Mouse (Mus musculus) cerebellum, adult (tissue): ENCODE data around the gene Nav1.

Experiments
- ATAC-seq: cut with Nextera tagmentation; 2 replicates; pipeline ENCODE4 v1.9.2; 2017; ENCODE audit warnings: mild to moderate bottlenecking, moderate library complexity, mixed read lengths; ENCODE audit not compliant: insufficient number of reproducible peaks, low FRiP score, low TSS enrichment

Gene Nav1

DNA sequence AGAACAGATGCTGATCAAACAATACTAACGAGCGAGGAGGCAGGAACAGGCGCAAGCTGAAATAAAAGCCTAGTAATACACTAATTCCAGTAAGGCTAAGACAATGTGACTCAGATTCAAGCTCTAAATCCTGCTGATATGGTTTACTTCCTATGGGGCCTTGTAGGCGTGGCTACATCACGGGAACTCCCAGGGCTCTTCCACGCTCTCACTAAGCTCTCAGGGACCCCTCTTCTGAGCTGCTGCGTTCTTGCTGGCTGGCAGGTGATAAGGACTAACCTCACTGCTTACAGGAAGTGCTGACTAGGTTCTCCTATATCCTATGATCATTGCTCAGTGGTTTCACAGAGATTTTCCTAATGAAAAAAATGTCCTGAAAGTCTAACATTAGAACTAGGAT is 201.7 kb downstream of the Nav1 start:
- no peak for ATAC-seq

DNA sequence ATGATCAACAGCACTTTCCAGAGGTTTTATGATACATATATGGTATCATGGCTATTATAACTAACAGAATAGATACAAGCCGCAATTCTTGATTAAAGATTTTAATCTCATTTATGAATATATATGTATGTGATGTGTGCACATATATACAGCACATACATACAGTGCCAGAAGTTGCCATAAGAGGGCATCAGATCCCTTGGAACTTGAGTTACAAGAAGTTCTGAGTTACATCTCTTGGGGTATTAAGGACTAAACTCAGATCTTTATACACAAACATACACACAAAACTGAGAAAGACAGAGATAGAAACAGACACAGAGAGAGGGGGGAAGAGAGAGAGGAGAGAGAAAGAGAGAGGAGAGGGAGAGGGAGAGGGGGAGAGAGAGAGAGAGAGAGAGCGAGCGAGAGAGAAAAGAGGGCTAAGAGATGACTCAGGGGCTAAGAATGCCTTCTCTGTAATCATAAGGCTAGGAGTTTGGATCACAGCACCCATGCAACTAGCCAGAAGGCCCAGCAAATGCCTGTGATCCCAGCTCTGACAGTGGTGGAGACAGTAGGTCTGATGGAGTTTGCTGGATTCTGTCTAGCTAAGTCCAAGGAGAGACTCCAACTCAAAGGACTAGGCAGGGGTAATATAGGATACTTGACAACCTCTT is 205.5 kb downstream of the Nav1 start:
- no peak for ATAC-seq

DNA sequence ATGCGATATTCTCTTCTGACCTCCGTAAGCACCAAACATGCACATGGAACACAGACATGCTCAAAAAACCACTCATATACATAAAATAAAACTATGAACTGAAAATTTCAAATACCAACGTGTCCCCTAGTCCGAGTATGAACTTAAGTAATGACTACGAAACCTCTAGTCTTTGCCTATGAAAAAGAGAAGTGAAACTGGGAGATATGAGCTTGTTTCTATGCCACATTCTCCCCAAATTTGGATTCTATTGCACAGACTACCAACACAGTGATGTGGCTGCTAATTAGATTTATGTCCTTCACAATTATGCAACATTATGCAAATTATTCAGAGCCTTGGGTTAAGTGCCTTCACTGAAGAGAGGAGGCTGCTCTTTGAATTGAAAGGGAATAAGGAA is 207.6 kb downstream of the Nav1 start:
- no peak for ATAC-seq

- ATAC-seq = no peak
These were observed 221.9 kb downstream of the Nav1 start for GRCm38 (mm10) chr1:135385161-135385560.
